Mouse (Mus musculus): ENCODE measurements around the gene Olfr138. TPM values are rescaled to one million over a fixed set of nuclear protein-coding genes. Genes with fewer than 3 reads are reported as not detected.

The Olfr138 gene
- not detected in 2 replicates for polyA plus RNA-seq (2014; fragmentation: Nextera tagmentation; extraction: Ambion mirVana)

GRCm38 (mm10) chr17:38260735-38261134 is at the start of gene Olfr138:
TSS of gene Olfr138 (plus strand) at chr17:38261035.
- peaks cover 2% of the 10 kb centered on the region; the same call in 1 of the 2 replicates for H3K9me3 ChIP-seq (ENCODE audit: control insufficient read depth, low read length)
- no peak within 1 kb of the TSS for H3K4me3 ChIP-seq (ENCODE audit: low read depth, low read length)
- no peaks in the 10 kb centered on the region for H3K27me3 ChIP-seq (replicated peaks; ENCODE audit: control insufficient read depth, insufficient read depth, low read length)
- DNase-seq (ENCODE audit: low spot score) (no peak), ATAC-seq (replicated peaks; ENCODE audit: low FRiP score) (no peak)
- H3K36me3 ChIP-seq (ENCODE audit: control insufficient read depth, insufficient read depth, low read length) = no peaks in the 10 kb centered on the region
- WGBS = 65% methylated on average over 1 of the region's 1 CpGs
- no peak within 1 kb of the TSS for H3K27ac ChIP-seq (ENCODE audit: low read depth, low read length)
- H3K4me1 ChIP-seq (replicated peaks; ENCODE audit: control insufficient read depth, insufficient read depth, low read length) = no peaks in the 10 kb centered on the region
- no peak within 1 kb of the TSS for H3K9ac ChIP-seq (ENCODE audit: low read depth, low read length)
- H3K4me2 ChIP-seq = no peak within 1 kb of the TSS

GRCm38 (mm10) chr17:38307470-38307869 is 46.6 kb downstream of the Olfr138 start, which contains the start of gene Olfr137:
TSS of gene Olfr137 (minus strand) at chr17:38307570.
- H3K36me3 ChIP-seq (ENCODE audit: control insufficient read depth, insufficient read depth, low read length) = no peaks in the 10 kb centered on the region
- no peaks in the 10 kb centered on the region for H3K27me3 ChIP-seq (replicated peaks; ENCODE audit: control insufficient read depth, insufficient read depth, low read length)
- H3K9me3 ChIP-seq (ENCODE audit: control insufficient read depth, low read length) = peaks cover 4% of the 10 kb centered on the region; the same call in 1 of the 2 replicates
- no peak for DNase-seq (ENCODE audit: low spot score)
- no peak within 1 kb of the TSS for H3K4me2 ChIP-seq
- H3K9ac ChIP-seq (ENCODE audit: low read depth, low read length) = no peak within 1 kb of the TSS
- H3K4me3 ChIP-seq (ENCODE audit: low read depth, low read length) = no peak within 1 kb of the TSS
- no peak for ATAC-seq (replicated peaks; ENCODE audit: low FRiP score)
- H3K27ac ChIP-seq (ENCODE audit: low read depth, low read length) = no peak within 1 kb of the TSS
- H3K4me1 ChIP-seq (replicated peaks; ENCODE audit: control insufficient read depth, insufficient read depth, low read length) = no peaks in the 10 kb centered on the region

Other genes starting within 250 kb of the Olfr138 start
- gene Olfr129, start 201.0 kb upstream of the Olfr138 start, polyA plus RNA-seq (2014; fragmentation: Nextera tagmentation; extraction: Ambion mirVana) = not detected in 2 replicates
- gene Olfr130, start 197.1 kb upstream of the Olfr138 start, polyA plus RNA-seq (2014; fragmentation: Nextera tagmentation; extraction: Ambion mirVana) = not detected in 2 replicates
- not detected in 2 replicates for gene Olfr131, start 172.3 kb upstream of the Olfr138 start, polyA plus RNA-seq (2014; fragmentation: Nextera tagmentation; extraction: Ambion mirVana)
- gene Olfr132, start 126.5 kb upstream of the Olfr138 start, polyA plus RNA-seq (2014; fragmentation: Nextera tagmentation; extraction: Ambion mirVana) = not detected in 2 replicates
- gene Olfr133, start 115.8 kb upstream of the Olfr138 start, polyA plus RNA-seq (2014; fragmentation: Nextera tagmentation; extraction: Ambion mirVana) = not detected in 2 replicates
- not detected in 2 replicates for gene Olfr134, start 89.6 kb upstream of the Olfr138 start, polyA plus RNA-seq (2014; fragmentation: Nextera tagmentation; extraction: Ambion mirVana)
- not detected in 2 replicates for gene Olfr135, start 56.7 kb upstream of the Olfr138 start, polyA plus RNA-seq (2014; fragmentation: Nextera tagmentation; extraction: Ambion mirVana)
- not detected in 2 replicates for gene Olfr137, start 46.5 kb downstream of the Olfr138 start, polyA plus RNA-seq (2014; fragmentation: Nextera tagmentation; extraction: Ambion mirVana)
- not detected in 2 replicates for gene Olfr136, start 68.8 kb downstream of the Olfr138 start, polyA plus RNA-seq (2014; fragmentation: Nextera tagmentation; extraction: Ambion mirVana)
- not detected in 2 replicates for gene Esp36, start 159.2 kb downstream of the Olfr138 start, polyA plus RNA-seq (2014; fragmentation: Nextera tagmentation; extraction: Ambion mirVana)

All from liver, embryonic 11.5 days (tissue).